Mouse (Mus musculus) liver, adult 2 months (tissue): ENCODE data around the gene Tmc8.

Experiments
- CTCF ChIP-seq: fragments of 200-500 bp; IDR thresholded peaks from 2 replicates; pipeline ENCODE4 v1.5.1; 2011; ENCODE audit warnings: low read depth, low read length, control low read depth
- POLR2A ChIP-seq: fragments of 200-500 bp; IDR thresholded peaks from 2 replicates; pipeline ENCODE4 v1.6.1; 2011; ENCODE audit warnings: low read length, control low read depth; ENCODE audit not compliant: insufficient read depth; ENCODE audit errors: extremely low read depth

GRCm38 (mm10) chr11:117813867-117814266 lies 32.0 kb downstream of the Tmc8 start:
- TF ChIP-seq CTCF (no peak), POLR2A (no peak)
